Mouse (Mus musculus) CH12.LX (cell line): ENCODE measurements around the gene Phf5a. TPM values are rescaled to one million over a fixed set of nuclear protein-coding genes. Genes with fewer than 3 reads are reported as not detected.

Experiments
- DNase-seq: peaks from one replicate; pipeline ENCODE4 v3.0.0-alpha.2; 2013; ENCODE audit errors: extremely low read depth
- H3K27ac ChIP-seq: 2 replicates; pipeline ENCODE4 v1.5.1; 2012; ENCODE audit warnings: low read depth, mild to moderate bottlenecking, control low read depth, moderate library complexity; ENCODE audit not compliant: insufficient read depth
- H3K27me3 ChIP-seq: replicated peaks from 2 replicates; pipeline ENCODE3; 2012; ENCODE audit warnings: inconsistent platforms
- H3K36me3 ChIP-seq, 2 experiments: replicated peaks in 1 of 2; 2 replicates each; pipeline versions ENCODE3 to v1.6.1; 2012; ENCODE audit warnings: inconsistent platforms in 1 of 2, low read length in 1 of 2, mild to moderate bottlenecking in 1 of 2, mixed read lengths in 1 of 2, moderate library complexity in 1 of 2; ENCODE audit not compliant: control insufficient read depth in 1 of 2, insufficient read depth in 1 of 2
- H3K4me1 ChIP-seq, 2 experiments: 2 replicates each; pipeline ENCODE4 v1.6.1; 2012; ENCODE audit warnings: inconsistent platforms in 1 of 2, moderate library complexity in 1 of 2; ENCODE audit not compliant: insufficient read depth in 2 of 2, control insufficient read depth in 1 of 2
- H3K4me2 ChIP-seq: 2 replicates; pipeline ENCODE4 v1.6.1; 2012; ENCODE audit warnings: low read depth, mild to moderate bottlenecking, control low read depth; ENCODE audit not compliant: poor library complexity, insufficient read depth, severe bottlenecking
- H3K4me3 ChIP-seq, 3 experiments: fragments of 150-350 bp in 1 of 3; sonication (generic) in 1 of 3; replicated peaks in 1 of 3; 2 replicates each; pipeline versions ENCODE3 to v1.5.1; 2011 to 2012; ENCODE audit warnings: low read depth in 2 of 3, low read length in 2 of 3, mild to moderate bottlenecking in 2 of 3, moderate library complexity in 2 of 3, control low read depth in 1 of 3, improper control_type of control experiment in 1 of 3, inconsistent platforms in 1 of 3, mixed read lengths in 1 of 3; ENCODE audit not compliant: poor library complexity in 1 of 3
- H3K79me2 ChIP-seq: replicated peaks from 2 replicates; pipeline ENCODE4 v1.6.1; 2012; ENCODE audit warnings: mild to moderate bottlenecking, moderate library complexity; ENCODE audit not compliant: control insufficient read depth, poor library complexity, insufficient read depth, severe bottlenecking; ENCODE audit errors: extremely low read depth
- H3K9ac ChIP-seq: 2 replicates; pipeline ENCODE4 v1.6.1; 2012; ENCODE audit warnings: low read depth, mild to moderate bottlenecking, control low read depth, moderate library complexity; ENCODE audit not compliant: insufficient read depth
- H3K9me3 ChIP-seq: replicated peaks from 2 replicates; pipeline ENCODE3; 2012; ENCODE audit warnings: low read length, inconsistent platforms, mixed read lengths
- CHD1 ChIP-seq: IDR thresholded peaks from 2 replicates; pipeline ENCODE4 v1.6.1; 2012; ENCODE audit warnings: low read depth, low read length, improper control_type of control experiment, inconsistent platforms
- CHD2 ChIP-seq: IDR thresholded peaks from 2 replicates; pipeline ENCODE4 v1.6.1; 2011; ENCODE audit warnings: low read length, improper control_type of control experiment
- CTCF ChIP-seq, 2 experiments: IDR thresholded peaks in 1 of 2; conservative IDR thresholded peaks in 1 of 2; 2 replicates each; pipeline ENCODE4 v1.5.1; 2011 to 2012; ENCODE audit warnings: low read depth in 2 of 2, low read length in 2 of 2, improper control_type of control experiment in 1 of 2, inconsistent platforms in 1 of 2, mild to moderate bottlenecking in 1 of 2, moderate library complexity in 1 of 2
- E2F4 ChIP-seq: IDR thresholded peaks from 2 replicates; pipeline ENCODE4 v1.6.1; 2011; ENCODE audit warnings: low read depth, low read length, improper control_type of control experiment; ENCODE audit not compliant: insufficient replicate concordance
- ELF1 ChIP-seq: IDR thresholded peaks from 2 replicates; pipeline ENCODE4 v1.6.1; 2014; ENCODE audit warnings: low read depth, mild to moderate bottlenecking, inconsistent platforms, low read length, improper control_type of control experiment
- EP300 ChIP-seq: IDR thresholded peaks from 2 replicates; pipeline ENCODE4 v1.6.1; 2011; ENCODE audit warnings: low read length, improper control_type of control experiment
- GABPA ChIP-seq: IDR thresholded peaks from 2 replicates; pipeline ENCODE4 v1.6.1; 2012; ENCODE audit warnings: low read depth, low read length, improper control_type of control experiment, inconsistent platforms; ENCODE audit not compliant: insufficient replicate concordance
- HCFC1 ChIP-seq: IDR thresholded peaks from 2 replicates; pipeline ENCODE4 v1.6.1; 2012; ENCODE audit warnings: low read depth, mild to moderate bottlenecking, inconsistent platforms, low read length, improper control_type of control experiment
- IRF4 ChIP-seq: IDR thresholded peaks from 2 replicates; pipeline ENCODE4 v1.6.1; 2014; ENCODE audit warnings: low read depth, mild to moderate bottlenecking, inconsistent platforms, low read length, improper control_type of control experiment
- MAX ChIP-seq: IDR thresholded peaks from 2 replicates; pipeline ENCODE4 v1.6.1; 2011; ENCODE audit warnings: low read length, improper control_type of control experiment
- MEF2A ChIP-seq: IDR thresholded peaks from 2 replicates; pipeline ENCODE4 v1.6.1; 2014; ENCODE audit warnings: low read depth, mild to moderate bottlenecking, inconsistent platforms, low read length, improper control_type of control experiment, borderline replicate concordance
- MXI1 ChIP-seq: IDR thresholded peaks from 2 replicates; pipeline ENCODE4 v1.6.1; 2011; ENCODE audit warnings: mild to moderate bottlenecking, low read depth, low read length, improper control_type of control experiment
- NELFE ChIP-seq: IDR thresholded peaks from 2 replicates; pipeline ENCODE4 v1.6.1; 2011; ENCODE audit warnings: low read depth, low read length, improper control_type of control experiment
- NRF1 ChIP-seq: IDR thresholded peaks from 2 replicates; pipeline ENCODE4 v1.6.1; 2014; ENCODE audit warnings: low read depth, mild to moderate bottlenecking, inconsistent platforms, low read length, improper control_type of control experiment, moderate library complexity
- TBP ChIP-seq: conservative IDR thresholded peaks from 2 replicates; pipeline ENCODE4 v1.6.1; 2011; ENCODE audit warnings: low read depth, low read length, improper control_type of control experiment
- TCF12 ChIP-seq: IDR thresholded peaks from 2 replicates; pipeline ENCODE4 v1.6.1; 2014; ENCODE audit warnings: low read depth, mild to moderate bottlenecking, inconsistent platforms, low read length, improper control_type of control experiment
- UBTF ChIP-seq: IDR thresholded peaks from 2 replicates; pipeline ENCODE4 v1.6.1; 2012; ENCODE audit warnings: low read depth, mild to moderate bottlenecking, inconsistent platforms, low read length, improper control_type of control experiment, moderate library complexity
- USF1 ChIP-seq: IDR thresholded peaks from 2 replicates; pipeline ENCODE4 v1.6.1; 2014; ENCODE audit warnings: low read depth, mild to moderate bottlenecking, inconsistent platforms, low read length, improper control_type of control experiment
- USF2 ChIP-seq: conservative IDR thresholded peaks from 2 replicates; pipeline ENCODE4 v1.6.1; 2011; ENCODE audit warnings: low read depth, low read length, improper control_type of control experiment
- ZC3H11A ChIP-seq: IDR thresholded peaks from 2 replicates; pipeline ENCODE4 v1.6.1; 2012; ENCODE audit warnings: low read depth, mild to moderate bottlenecking, inconsistent platforms, low read length, improper control_type of control experiment
- ZKSCAN1 ChIP-seq: IDR thresholded peaks from 2 replicates; pipeline ENCODE4 v1.6.1; 2012; ENCODE audit warnings: low read depth, inconsistent platforms, low read length, improper control_type of control experiment, borderline replicate concordance
- ZMIZ1 ChIP-seq: IDR thresholded peaks from 2 replicates; pipeline ENCODE4 v1.6.1; 2012; ENCODE audit warnings: low read depth, mild to moderate bottlenecking, inconsistent platforms, low read length, improper control_type of control experiment
- ZNF384 ChIP-seq: IDR thresholded peaks from 2 replicates; pipeline ENCODE4 v1.6.1; 2012; ENCODE audit warnings: low read depth, low read length, improper control_type of control experiment, inconsistent platforms
- dilution Hi-C: fragments of 300-500 bp; cut with MboI; formaldehyde crosslinking; loops from 2 replicates; pipeline ENCODE4 v1.14.3; 2020; ENCODE audit warnings: low sequenced_read_pairs; ENCODE audit not compliant: extremely low pct_unique_long_range_greater_than_20kb, extremely low pct_ligation_motif_present
- in situ Hi-C: fragments of 300-500 bp; cut with MboI; formaldehyde crosslinking; loops from 3 replicates; pipeline ENCODE4 v1.14.3; 2019; ENCODE audit warnings: low sequenced_read_pairs, low pct_ligation_motif_present, low pct_unique_long_range_greater_than_20kb, mixed read lengths
- polyA plus RNA-seq: library from polyadenylated mRNA; unstranded; fragments of >175 nt; gene quantifications from 2 replicates; pipeline ENCODE4 v1.2.1, GENCODE M21; 2012; ENCODE audit warnings: low read depth; ENCODE audit not compliant: insufficient read length
- total RNA-seq, 2 experiments: library from RNA; depleted of rRNA; stranded (reverse); fragments of 300-350 nt in 1 of 2; fragments of >200 nt in 1 of 2; gene quantifications; 2 replicates each; pipeline ENCODE4 v1.2.3; 2012 to 2014

The Phf5a gene
- total and polyA plus RNA-seq, 3 experiments = 86.3 to 177 (median 116) TPM

- TF ChIP-seq CHD1 (no peak), NRF1 (no peak), ELF1 (no peak), GABPA (no peak), NELFE (no peak), ZMIZ1 (no peak), HCFC1 (no peak), MXI1 (no peak)
- Histone ChIP-seq H3K79me2 (no peaks in the 10 kb centered on the region), H3K36me3 (peaks cover 0 to 2% of the 10 kb centered on the region in 2 experiments), H3K27me3 (no peaks in the 10 kb centered on the region), H3K4me3 (no peak overlapping the region), H3K27ac (no peak overlapping the region), H3K9me3 (no peaks in the 10 kb centered on the region), H3K9ac (no peak overlapping the region), H3K4me1 (peaks cover 18 to 57% of the 10 kb centered on the region in 2 experiments), H3K4me2 (no peak overlapping the region)
- in situ Hi-C loops (loop anchor here (5.0 kb wide), 1 partner anchor 69 kb away; no protein-coding TSS in a partner anchor), dilution Hi-C loops (no loop called here)
- DNase-seq = no peak
Observed at GRCm38 (mm10) chr15:81833481-81833880, 38.2 kb downstream of the Phf5a start.

DNA sequence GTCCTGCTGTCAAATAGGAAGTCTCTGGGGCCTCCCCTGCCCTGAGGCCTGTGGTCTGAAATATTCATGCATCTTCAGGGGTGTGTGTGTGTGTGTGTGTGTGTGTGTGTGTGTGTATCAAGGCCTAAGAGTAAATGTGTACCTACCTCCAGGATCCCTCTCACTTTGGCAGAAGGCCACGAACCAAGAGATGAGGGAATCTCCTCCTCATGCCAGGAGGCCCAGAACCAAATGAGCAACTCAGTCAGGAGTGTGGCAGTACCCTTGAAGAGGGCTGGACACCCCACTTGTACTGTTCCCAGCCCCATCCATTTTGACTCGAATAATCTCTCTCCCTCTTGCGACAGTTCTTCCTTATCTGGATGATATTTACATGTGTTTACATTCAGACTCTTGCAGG is 39.5 kb downstream of the Phf5a start:
- Histone ChIP-seq H3K9me3 (no peaks in the 10 kb centered on the region), H3K4me1 (peaks cover 21 to 60% of the 10 kb centered on the region in 2 experiments), H3K79me2 (no peaks in the 10 kb centered on the region), H3K36me3 (peaks cover 0 to 4% of the 10 kb centered on the region in 2 experiments), H3K4me2 (no peak overlapping the region), H3K9ac (no peak overlapping the region), H3K27me3 (no peaks in the 10 kb centered on the region), H3K4me3 (no peak overlapping the region), H3K27ac (no peak overlapping the region)
- peak; percentile 27 for DNase-seq
- TF ChIP-seq CHD2 (0 out of 2 replicates have a peak, but pooled peaks have one; percentile 26), ZC3H11A (no peak), ELF1 (peak; percentile 15; the same call in 1 of the 2 replicates), EP300 (peak; percentile 6; the same call in 1 of the 2 replicates)
- dilution Hi-C loops (no loop called here), in situ Hi-C loops (loop anchor here (5.0 kb wide), 1 partner anchor 70 kb away; no protein-coding TSS in a partner anchor)

DNA sequence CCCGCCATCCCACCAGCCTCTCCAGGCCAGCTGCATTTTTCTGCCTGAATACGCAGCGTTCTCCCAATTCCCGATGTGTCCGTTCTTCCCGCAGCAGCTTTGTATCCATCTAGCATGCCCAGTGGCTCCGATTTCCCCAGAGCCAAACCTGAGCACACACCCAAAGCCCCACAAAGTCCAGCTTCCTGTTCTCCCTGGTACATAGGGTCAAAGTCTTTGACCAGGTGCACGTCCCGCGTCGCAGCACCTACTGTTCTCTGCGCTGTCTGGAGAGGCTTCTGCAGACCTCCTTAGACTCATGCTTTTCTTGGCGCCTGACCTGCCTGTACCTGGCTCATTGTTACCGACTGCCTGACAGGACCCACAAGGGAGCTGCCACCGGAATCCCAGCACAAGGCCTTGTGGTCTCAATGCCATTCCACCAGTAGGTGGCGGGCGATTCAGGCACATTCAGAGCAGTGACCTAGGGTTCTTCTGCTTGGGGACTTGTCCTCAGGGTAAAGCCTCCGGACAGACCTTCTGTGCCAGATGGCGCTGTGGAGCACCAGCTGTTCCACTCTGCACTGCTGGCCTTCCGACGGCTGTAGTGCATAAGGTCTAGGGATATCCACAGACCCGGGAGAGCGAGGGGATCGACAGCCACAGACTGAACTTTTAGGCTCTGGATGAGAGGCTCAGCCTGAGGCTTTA is 40.4 kb downstream of the Phf5a start:
- dilution Hi-C loops = no loop called here
- peaks cover 0 to 7% of the 10 kb centered on the region in 2 experiments for H3K36me3 ChIP-seq
- peak overlapping the region; percentile 24; the same call in 1 of the 2 replicates for H3K4me2 ChIP-seq
- peak; percentile 95 for DNase-seq
- H3K79me2 ChIP-seq = no peaks in the 10 kb centered on the region
- in situ Hi-C loops = loop anchor here (5.0 kb wide), 1 partner anchor 71 kb away; no protein-coding TSS in a partner anchor
- no peak overlapping the region for H3K9ac ChIP-seq
- peaks cover 21 to 57% of the 10 kb centered on the region in 2 experiments for H3K4me1 ChIP-seq
- no peaks in the 10 kb centered on the region for H3K9me3 ChIP-seq
- H3K4me3 ChIP-seq = no peak overlapping the region
- no peak overlapping the region for H3K27ac ChIP-seq
- no peaks in the 10 kb centered on the region for H3K27me3 ChIP-seq
- TF ChIP-seq CTCF (conservative IDR thresholded peaks at IDR 0.05 in 1 of 2, IDR thresholded peaks at IDR 0.05 in 1 of 2; ENCODE audit: low read depth in 2 of 2, low read length in 2 of 2) (peak; percentile 69 to 99), ZKSCAN1 (no peak), MEF2A (peak; percentile 60; the same call in 1 of the 2 replicates), E2F4 (no peak), CHD2 (no peak), MAX (peak; percentile 80), NRF1 (0 out of 2 replicates have a peak, but pooled peaks have one; percentile 34), EP300 (no peak), HCFC1 (peak; percentile 54), TCF12 (peak; percentile 66; the same call in 1 of the 2 replicates), USF1 (no peak), NELFE (peak; percentile 70; the same call in 1 of the 2 replicates), IRF4 (peak; percentile 77), USF2 (no peak), TBP (no peak), ZC3H11A (peak; percentile 70), UBTF (no peak), ZNF384 (no peak), MXI1 (no peak; the same call in 1 of the 2 replicates)
